Mouse (Mus musculus) embryonic stem cell, embryonic (primary cell): Measurements from ENCODE around the gene Heg1.

ENCODE experiments used
- CTCF ChIA-PET, 4 experiments: fragments of 300-600 bp in 2 of 4; fragments of 350-600 bp in 2 of 4; sonication (Branson Sonifier 250); formaldehyde crosslinking; loops; one replicate each; lab custom pipeline; 2022; ENCODE audit warnings: inconsistent platforms in 2 of 4; lab: Charles Lee
- POLR2A ChIA-PET, 4 experiments: fragments of 300-600 bp in 2 of 4; fragments of 350-600 bp in 2 of 4; sonication (Branson Sonifier 250); formaldehyde crosslinking; loops; one replicate each; lab custom pipeline; 2022; ENCODE audit warnings: antibody characterized with exemption in 4 of 4, inconsistent platforms in 1 of 4; lab: Charles Lee

Heg1 gene

DNA sequence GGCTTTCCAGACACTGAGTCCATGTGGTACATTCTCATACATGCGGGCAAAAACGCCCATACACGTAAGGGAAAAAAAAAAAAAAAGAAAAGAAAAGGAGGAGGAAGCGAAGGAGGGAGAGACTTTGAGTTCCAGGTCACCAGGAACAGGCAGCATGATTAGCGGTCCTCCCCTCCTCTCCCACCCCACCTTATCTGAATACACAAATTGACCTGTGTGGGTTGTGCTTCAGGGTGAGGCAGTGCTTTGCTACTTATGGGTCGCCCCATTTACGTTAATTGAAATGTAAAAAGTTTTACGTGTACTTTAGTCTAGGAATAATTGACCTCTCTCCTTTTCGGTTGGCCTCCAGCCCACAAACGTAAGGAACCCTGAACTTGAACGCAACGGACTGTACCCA lies 82.1 kb downstream of the Heg1 start:
- ChIA-PET POLR2A (interaction anchor here in 1 of 4 experiments (0.6 to 0.7 kb wide), 2 partner anchors 10 to 1939 kb away, joined by 3 read pairs; no protein-coding TSS in a partner anchor), CTCF (interaction anchor here in 3 of 4 experiments (0.5 to 0.7 kb wide), 7 partner anchors 38 to 1164 kb away, joined by 3 to 7 read pairs (median 3); no protein-coding TSS in a partner anchor)

DNA sequence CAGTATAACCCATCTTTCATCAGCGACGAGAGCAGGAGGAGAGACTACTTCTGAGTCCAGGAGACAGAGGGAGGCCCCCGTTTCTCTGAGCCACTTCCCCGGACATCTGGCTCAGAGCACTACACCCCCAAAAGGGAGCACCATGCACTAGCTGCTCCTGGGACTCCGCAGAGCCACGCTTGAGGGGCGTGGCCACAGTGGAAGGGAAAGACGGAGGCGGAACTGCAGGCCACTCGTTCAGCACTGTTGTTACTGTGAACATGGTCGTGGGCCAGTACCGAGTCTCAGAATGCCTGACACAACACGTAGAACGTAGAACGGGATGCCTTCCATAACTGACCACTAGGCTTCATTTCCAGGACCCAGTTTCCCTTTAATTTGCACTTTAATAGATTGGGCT lies 82.6 kb downstream of the Heg1 start:
- POLR2A ChIA-PET: interaction anchor here in 1 of 4 experiments (0.6 kb wide), 1 partner anchor 1940 kb away, joined by 3 read pairs; no protein-coding TSS in a partner anchor
- CTCF ChIA-PET: interaction anchor here in 1 of 4 experiments (0.5 kb wide), 1 partner anchor 38 kb away, joined by 3 read pairs; no protein-coding TSS in a partner anchor

GRCm38 (mm10) chr16:33768491-33769278 lies 84.5 kb downstream of the Heg1 start:
- ChIA-PET POLR2A (no interaction called here), CTCF (no interaction called here)

DNA sequence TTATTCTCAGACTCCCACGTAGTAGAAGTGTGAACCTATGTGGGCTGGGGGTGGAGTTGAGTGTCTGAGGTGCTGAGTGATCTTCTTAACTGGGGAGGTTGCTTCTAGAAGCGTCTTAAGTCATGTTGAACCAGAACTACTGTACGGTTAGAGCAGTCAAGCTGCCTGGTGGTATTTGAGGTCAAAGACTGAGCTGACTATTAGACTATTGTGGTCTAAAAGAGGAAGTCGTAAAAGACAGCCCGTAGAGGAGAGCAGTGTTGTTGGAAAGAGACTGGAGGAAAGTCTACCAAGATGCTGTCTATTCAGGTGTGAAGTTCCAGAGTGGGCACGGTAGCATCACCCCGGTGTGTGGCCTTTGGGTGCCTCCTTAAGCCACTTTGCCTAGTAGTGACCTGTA lies 85.7 kb downstream of the Heg1 start:
- CTCF ChIA-PET: no interaction called here
- POLR2A ChIA-PET: no interaction called here

- POLR2A ChIA-PET: no interaction called here
Observed at GRCm38 (mm10) chr16:33770778-33771454, 86.7 kb downstream of the Heg1 start.

DNA sequence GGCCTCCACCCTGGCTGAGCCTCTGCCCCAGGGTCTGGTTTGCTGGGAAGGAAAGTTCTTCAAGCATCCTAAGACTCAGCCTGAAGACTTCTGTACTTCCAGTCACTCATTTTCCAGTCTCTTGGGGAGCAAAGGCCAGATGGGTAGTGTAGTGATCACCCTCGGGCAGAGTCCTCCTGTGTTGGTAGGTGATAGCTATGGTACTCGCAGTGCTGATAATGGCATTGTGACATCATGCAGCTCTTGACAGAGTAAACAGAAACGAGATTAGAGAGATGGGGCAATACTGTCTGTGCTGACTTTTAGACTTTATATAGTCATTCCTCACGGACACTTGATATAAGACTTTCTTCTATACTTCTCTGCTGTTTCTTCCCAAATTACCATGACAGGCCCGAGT lies 88.6 kb downstream of the Heg1 start:
- POLR2A ChIA-PET: interaction anchor here in 1 of 4 experiments (0.6 to 1.4 kb wide), 4 partner anchors 9 to 711 kb away, joined by 3 read pairs; partner anchors contain the start of gene Lmln
- CTCF ChIA-PET: interaction anchor here in 1 of 4 experiments (0.6 kb wide), 1 partner anchor 28 kb away, joined by 3 read pairs; no protein-coding TSS in a partner anchor

More at GRCm38 (mm10) chr16:33770778-33771454, 86.7 kb downstream of the Heg1 start:
- CTCF ChIA-PET: no interaction called here

DNA sequence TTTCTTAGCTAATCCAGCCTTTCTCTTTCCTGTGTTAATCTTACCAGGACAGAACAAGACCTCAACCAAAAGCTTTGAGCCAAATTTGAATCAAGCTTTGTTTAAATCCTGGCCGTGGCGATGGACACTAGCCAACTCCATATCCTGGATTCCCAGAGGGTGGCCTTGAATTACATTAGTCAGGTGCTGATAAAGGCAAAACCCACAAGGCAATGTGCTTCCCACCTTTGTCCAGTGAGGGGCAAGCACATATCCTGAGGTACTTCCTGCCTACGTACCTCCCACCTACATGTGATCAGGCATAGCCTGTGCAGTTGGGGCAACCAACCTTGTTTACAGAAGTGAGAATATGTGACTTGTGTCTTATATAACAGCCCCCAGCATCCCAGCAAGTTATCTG lies 90.8 kb downstream of the Heg1 start:
- ChIA-PET CTCF (interaction anchor here in 1 of 4 experiments (0.6 to 1.1 kb wide), 2 partner anchors 35 to 215 kb away, joined by 3 read pairs; no protein-coding TSS in a partner anchor), POLR2A (interaction anchor here in 1 of 4 experiments (0.7 kb wide), 1 partner anchor 82 kb away, joined by 3 read pairs; no protein-coding TSS in a partner anchor)

GRCm38 (mm10) chr16:33775733-33776335 lies 91.7 kb downstream of the Heg1 start:
- ChIA-PET CTCF (no interaction called here), POLR2A (no interaction called here)

DNA sequence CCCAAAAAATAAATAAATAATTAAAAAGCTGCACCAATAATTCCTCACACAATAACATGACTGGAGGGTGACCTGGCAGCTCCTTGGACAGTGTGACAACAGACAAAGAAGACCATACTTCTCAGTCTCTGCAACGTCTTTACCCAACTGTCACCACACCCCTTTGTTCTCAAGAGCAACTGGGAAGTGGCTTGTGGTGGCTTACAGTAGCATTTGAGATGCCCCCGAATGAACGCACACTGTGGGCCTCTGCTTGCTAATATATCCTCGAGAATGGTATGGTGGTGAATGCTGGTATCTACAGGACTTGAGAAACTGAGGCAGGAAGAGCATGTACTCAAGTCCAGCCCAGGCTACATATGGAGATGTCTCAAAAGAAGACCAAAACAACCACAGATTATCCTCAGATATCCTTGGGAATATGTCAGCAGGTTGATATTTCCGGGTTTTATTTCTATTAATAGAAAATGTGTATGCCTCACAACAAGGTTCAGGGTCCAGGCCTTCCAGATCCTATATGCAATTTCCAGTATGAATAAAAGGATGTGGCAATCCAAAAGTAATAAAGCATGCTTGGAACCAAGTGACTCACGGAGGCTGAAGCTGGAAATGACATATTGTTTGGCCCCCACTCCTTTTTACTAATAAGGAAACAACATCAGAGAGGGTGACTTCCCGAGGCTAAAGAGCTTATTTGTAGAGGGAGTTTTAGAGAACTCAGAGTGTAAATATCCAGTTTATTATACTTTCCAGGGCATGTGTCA lies 92.8 kb downstream of the Heg1 start:
- ChIA-PET POLR2A (no interaction called here), CTCF (interaction anchor here in 1 of 4 experiments (0.5 kb wide), 1 partner anchor 44 kb away, joined by 4 read pairs; no protein-coding TSS in a partner anchor)

DNA sequence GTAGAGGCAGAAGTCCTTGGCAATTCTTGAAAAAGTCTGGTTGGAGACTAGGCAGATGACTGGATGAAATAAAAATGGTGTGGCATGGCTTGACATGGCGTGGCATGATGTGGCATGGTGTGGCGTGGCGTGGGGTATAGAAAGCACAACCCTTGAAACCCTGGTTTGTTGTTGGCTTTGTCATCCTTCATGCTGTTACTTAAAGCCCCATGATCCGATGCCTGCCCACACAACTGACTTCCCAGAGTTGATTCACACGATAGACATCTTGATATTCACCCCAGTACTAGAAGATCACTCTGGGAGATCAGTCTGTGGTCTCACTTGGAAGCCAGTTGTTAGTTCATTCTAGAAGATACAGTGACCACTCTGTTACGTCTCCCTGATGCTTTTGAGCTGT lies 93.4 kb downstream of the Heg1 start:
- ChIA-PET POLR2A (no interaction called here), CTCF (interaction anchor here in 3 of 4 experiments (0.5 to 0.7 kb wide), 3 partner anchors 43 to 117 kb away, joined by 4 read pairs; no protein-coding TSS in a partner anchor)

DNA sequence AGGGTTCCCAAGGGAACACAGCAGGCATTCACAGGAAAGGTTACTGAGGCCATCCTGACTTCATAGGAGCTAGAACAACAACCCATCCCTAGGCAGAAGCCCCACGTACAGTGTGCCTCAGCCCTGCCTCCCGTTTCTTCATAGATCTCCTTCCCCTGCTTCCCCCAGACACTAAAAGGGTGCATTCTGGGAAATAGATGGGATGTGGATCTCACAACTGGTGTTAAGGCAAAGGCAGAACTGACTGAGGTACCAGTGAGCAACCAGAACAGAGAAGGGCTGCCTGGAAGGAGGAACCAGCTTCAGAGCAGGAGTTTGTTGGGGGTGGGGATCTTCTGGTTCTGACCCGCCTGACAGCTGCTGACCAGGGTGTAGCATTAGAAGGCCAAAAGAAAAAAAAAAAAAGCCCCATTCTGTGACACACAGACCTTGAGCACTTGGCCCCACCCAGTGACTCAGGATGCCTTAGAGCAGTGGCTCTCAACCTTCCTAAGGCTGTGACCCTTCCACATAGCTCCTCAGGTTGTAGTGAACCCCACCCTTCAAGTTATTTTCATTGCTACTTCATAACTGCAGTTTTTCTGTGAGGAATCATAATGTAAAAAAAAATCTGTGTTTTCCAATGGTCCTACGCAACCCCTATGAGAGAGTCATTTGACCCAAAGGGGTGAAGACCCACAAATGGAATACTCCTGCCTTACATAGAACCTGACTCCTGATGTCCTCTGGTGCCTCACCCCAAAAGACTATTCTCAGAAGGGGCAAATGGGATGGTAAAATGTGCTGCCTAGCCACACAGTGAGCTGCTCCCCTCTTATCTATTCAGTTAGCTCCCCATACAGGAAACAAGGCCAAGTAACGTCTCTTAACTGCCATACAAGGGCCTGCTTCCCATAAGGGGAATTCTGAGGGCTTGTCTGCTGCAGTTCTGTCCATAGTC lies 97.9 kb downstream of the Heg1 start:
- POLR2A ChIA-PET: interaction anchor here in 2 of 4 experiments (0.6 to 1.8 kb wide), 6 partner anchors 9 to 209 kb away, joined by 3 to 6 read pairs (median 4); no protein-coding TSS in a partner anchor
- CTCF ChIA-PET: interaction anchor here in 2 of 4 experiments (0.6 to 1.8 kb wide), 5 partner anchors 38 to 455 kb away, joined by 3 to 6 read pairs (median 6); no protein-coding TSS in a partner anchor

GRCm38 (mm10) chr16:33782729-33783091 lies 98.5 kb downstream of the Heg1 start:
- CTCF ChIA-PET: interaction anchor here in 1 of 4 experiments (0.6 to 1.0 kb wide), 2 partner anchors 38 to 223 kb away, joined by 3 to 6 read pairs; no protein-coding TSS in a partner anchor
- POLR2A ChIA-PET: interaction anchor here in 1 of 4 experiments (1.6 to 1.8 kb wide), 2 partner anchors 9 to 193 kb away, joined by 3 to 4 read pairs; no protein-coding TSS in a partner anchor

DNA sequence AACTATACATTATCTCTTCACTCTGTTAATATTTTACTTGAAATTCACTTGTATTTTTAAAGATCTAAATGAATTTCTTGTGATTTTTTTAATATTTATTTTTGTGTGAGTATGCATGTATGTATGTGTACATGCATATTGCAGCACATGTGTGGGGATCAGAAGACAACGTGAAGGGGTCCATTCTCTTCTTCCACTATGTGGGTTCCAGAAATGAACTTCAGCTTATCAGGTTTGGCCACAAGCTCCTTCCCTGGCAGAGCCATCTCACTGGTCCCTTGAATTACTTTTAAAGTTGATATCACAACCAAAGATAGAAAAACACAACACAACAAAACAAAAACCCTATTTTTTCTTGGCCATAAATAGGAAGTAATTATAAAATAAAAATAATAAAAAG lies 100.4 kb downstream of the Heg1 start:
- ChIA-PET CTCF (no interaction called here), POLR2A (interaction anchor here in 2 of 4 experiments (0.7 to 1.0 kb wide), 2 partner anchors 11 to 132 kb away, joined by 3 read pairs; no protein-coding TSS in a partner anchor)

DNA sequence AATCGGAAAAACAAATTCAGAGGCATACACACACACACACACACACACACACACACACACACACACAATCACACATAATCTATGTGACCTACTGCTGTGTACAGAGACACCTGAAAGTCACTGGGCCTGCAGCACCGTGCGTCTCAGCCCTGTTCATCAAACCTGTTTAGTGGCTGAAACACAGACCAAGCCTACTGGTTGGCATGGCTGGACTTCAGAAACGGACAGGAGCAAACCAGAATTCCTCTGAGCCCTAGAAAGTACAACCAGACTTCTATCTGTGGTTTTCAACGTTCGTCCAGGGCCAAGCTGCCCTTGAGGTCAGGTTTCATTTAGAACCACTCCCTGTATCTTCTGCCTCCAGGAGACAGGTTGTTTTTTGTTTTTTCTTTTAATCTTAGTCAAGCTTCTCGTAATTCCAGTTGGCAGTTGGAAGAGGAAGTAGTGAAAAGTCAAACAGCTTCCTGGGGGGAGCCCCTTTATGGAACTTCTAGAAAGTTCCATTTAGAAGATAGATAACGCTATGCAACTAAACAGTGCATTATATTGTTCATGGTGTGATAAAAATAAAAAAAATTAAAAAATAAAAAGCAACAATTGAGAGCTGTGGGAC lies 101.0 kb downstream of the Heg1 start:
- POLR2A ChIA-PET: interaction anchor here in 2 of 4 experiments (0.6 to 1.1 kb wide), 5 partner anchors 11 to 382 kb away, joined by 3 to 5 read pairs (median 3); no protein-coding TSS in a partner anchor
- CTCF ChIA-PET: interaction anchor here in 1 of 4 experiments (1.0 to 1.1 kb wide), 2 partner anchors 12 to 71 kb away, joined by 3 read pairs; no protein-coding TSS in a partner anchor

GRCm38 (mm10) chr16:33786657-33787390 lies 102.7 kb downstream of the Heg1 start:
- ChIA-PET POLR2A (interaction anchor here in 1 of 4 experiments (0.9 to 1.0 kb wide), 2 partner anchors 33 to 77 kb away, joined by 3 to 4 read pairs; no protein-coding TSS in a partner anchor), CTCF (interaction anchor here in 1 of 4 experiments (0.6 kb wide), 1 partner anchor 460 kb away, joined by 3 read pairs; no protein-coding TSS in a partner anchor)
